Mouse (Mus musculus): ENCODE data around the gene Secisbp2.

DNA sequence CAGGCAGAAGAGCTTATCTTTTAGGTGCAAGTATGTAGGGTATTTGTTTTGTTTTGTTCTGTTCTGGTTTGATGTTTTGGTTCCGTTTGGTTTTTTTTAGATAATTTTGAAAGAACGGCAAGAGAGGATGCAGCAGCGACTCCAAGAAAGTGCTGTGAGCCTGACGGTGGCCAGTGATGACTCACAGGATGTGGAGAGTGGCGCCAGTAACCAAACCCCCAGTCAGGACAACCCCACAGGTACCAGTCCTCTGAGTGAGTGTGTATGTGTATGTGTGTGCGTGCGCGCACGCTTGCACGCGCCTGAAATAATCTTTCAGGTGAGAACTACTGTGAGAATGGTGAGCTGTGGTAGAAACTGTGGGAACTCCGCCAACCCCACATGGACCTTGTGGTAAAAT is 25.5 kb downstream of the Secisbp2 start:
- TF ChIP-seq CTCF (conservative IDR thresholded peaks at IDR 0.05; ENCODE audit: low read length) (no peak), NANOG (IDR thresholded peaks at IDR 0.05; ENCODE audit: borderline replicate concordance, low read length) (no peak)
